Mouse (Mus musculus) WW6 (cell line): ENCODE measurements around the gene Emc9.

Experiments used
- DNase-seq: peaks from one replicate; pipeline ENCODE4 v3.0.0-alpha.2; 2013; ENCODE audit warnings: low read depth, low spot score

Gene Emc9

GRCm38 (mm10) chr14:55590748-55591330 is 5.7 kb upstream of the Emc9 start, which contains the start of gene Psme2:
Gene Psme2 (minus strand): TSS chr14:55591113.
- DNase-seq, result peak; percentile 89

- DNase-seq, result no peak
Measured at GRCm38 (mm10) chr14:55589771-55590448, 4.8 kb upstream of the Emc9 start.

GRCm38 (mm10) chr14:55589271-55589670 is 4.2 kb upstream of the Emc9 start:
- no peak for DNase-seq

GRCm38 (mm10) chr14:55586149-55586548 is 1.0 kb upstream of the Emc9 start:
- DNase-seq, result no peak

GRCm38 (mm10) chr14:55585566-55585960 is 461 bp upstream of the Emc9 start:
- DNase-seq, result no peak

GRCm38 (mm10) chr14:55584303-55584701 is 800 bp downstream of the Emc9 start:
- no peak for DNase-seq

GRCm38 (mm10) chr14:55581981-55582681 is 3.0 kb downstream of the Emc9 start:
- no peak for DNase-seq

GRCm38 (mm10) chr14:55580731-55581130 is 4.4 kb downstream of the Emc9 start:
- DNase-seq, result no peak

- no peak for DNase-seq
Measured at GRCm38 (mm10) chr14:55579511-55580496, 5.3 kb downstream of the Emc9 start.

- no peak for DNase-seq
Measured at GRCm38 (mm10) chr14:55578668-55579269, 6.3 kb downstream of the Emc9 start.

- no peak for DNase-seq
Measured at GRCm38 (mm10) chr14:55577871-55578667, 7.0 kb downstream of the Emc9 start, which contains the start of gene Psme1. Gene Psme1 (plus strand): TSS chr14:55578123.

GRCm38 (mm10) chr14:55576376-55576775 is 8.7 kb downstream of the Emc9 start:
- no peak for DNase-seq

GRCm38 (mm10) chr14:55575711-55576110 is 9.4 kb downstream of the Emc9 start:
- no peak for DNase-seq

GRCm38 (mm10) chr14:55575302-55575701 is 9.8 kb downstream of the Emc9 start, which contains the start of gene Fitm1:
Gene Fitm1 (plus strand): TSS chr14:55575617.
- no peak for DNase-seq

- DNase-seq, result no peak
Measured at GRCm38 (mm10) chr14:55571760-55572159, 13.3 kb downstream of the Emc9 start.

GRCm38 (mm10) chr14:55570588-55570987 is 14.5 kb downstream of the Emc9 start:
- no peak for DNase-seq

GRCm38 (mm10) chr14:55567496-55567895 is 17.6 kb downstream of the Emc9 start:
- no peak for DNase-seq

GRCm38 (mm10) chr14:55565748-55566147 is 19.4 kb downstream of the Emc9 start:
- no peak for DNase-seq

GRCm38 (mm10) chr14:55563249-55563648 is 21.9 kb downstream of the Emc9 start:
- DNase-seq, result no peak

GRCm38 (mm10) chr14:55561860-55562259 is 23.2 kb downstream of the Emc9 start:
- DNase-seq, result no peak
